Mouse (Mus musculus): ENCODE measurements at regions not wholly inside any gene's neighbourhood (a gene's known extent, or its start where the extent isn't known, plus 50 kb on each side); places are given as distances from the start of the nearest gene placed in this dataset.

DNA sequence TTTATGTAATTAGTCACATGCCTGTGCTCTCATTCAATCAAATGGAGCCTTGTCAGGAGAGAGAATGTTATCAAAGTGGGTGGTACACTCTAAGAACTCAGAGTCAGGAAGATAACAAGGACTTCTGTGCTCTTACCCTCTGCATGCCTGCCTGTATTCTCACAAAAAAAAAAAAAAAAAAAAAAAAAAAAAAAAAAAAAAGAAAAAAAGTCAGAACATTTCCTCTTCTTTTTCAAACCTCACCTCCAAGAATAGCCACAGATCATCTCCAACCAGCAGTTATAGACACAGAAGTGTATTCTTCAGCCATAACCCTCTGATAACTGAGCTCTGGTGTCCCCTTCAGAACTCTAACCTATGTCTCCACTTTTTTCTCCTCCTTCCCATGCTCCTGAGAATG is 77.5 kb downstream of the Abo start:
- DNase-seq (ENCODE audit: low read depth in 1 of 2, low spot score in 2 of 2): no peak

DNA sequence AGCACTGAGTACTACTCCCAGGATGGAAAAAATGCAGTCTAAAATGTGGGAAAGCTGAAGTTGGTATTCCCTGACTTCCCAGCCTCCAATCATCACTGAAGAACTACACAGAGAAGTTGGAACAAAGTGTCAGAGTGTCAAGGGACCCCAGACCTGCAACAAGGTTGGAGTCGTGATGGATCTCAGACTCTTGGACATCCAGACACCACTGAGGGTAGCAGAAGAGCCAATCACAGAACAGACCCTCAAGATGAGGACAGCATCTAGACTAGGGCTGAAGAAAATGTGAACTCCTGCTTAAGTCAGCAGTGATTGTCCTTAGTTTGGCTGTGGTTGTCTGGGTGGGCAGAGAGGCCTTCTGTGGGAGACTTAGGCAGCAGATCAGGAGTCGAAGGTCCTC is 87.8 kb downstream of the Abo start:
- no peak for DNase-seq (ENCODE audit: low read depth in 1 of 2, low spot score in 2 of 2)

GRCm38 (mm10) chr2:26753357-26753756 is 82.3 kb upstream of the Lcn4 start:
- DNase-seq (ENCODE audit: low read depth in 1 of 2, low spot score in 2 of 2): no peak

GRCm38 (mm10) chr2:26751916-26752315 is 80.8 kb upstream of the Lcn4 start:
- no peak for DNase-seq (ENCODE audit: low read depth in 1 of 2, low spot score in 2 of 2)

- peak; percentile 7 to 57 for DNase-seq (ENCODE audit: low read depth in 1 of 2, low spot score in 2 of 2)
These were observed 73.3 kb upstream of the Lcn4 start for GRCm38 (mm10) chr2:26744341-26744740.

DNA sequence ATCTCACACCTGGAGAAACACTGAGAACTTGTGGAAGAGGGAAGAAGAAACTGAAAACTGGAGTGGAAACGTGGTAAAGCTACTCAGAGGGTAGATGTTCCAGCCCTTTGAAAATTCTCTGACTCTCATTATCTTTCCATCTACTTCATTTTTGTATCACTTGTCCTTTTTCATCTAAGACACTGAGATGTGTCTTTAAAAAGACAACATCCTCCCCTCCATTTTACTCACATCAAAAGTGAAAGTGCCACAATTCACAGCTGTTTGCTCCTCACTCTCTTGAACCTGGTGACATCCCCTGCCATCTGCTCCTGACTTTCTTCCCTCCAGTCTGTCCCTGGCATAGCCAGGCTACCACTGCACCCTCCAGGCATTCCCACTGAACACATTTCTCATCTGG is 67.8 kb upstream of the Lcn4 start:
- no peak for DNase-seq (ENCODE audit: low read depth in 1 of 2, low spot score in 2 of 2)

GRCm38 (mm10) chr2:26737725-26738124 is 66.6 kb upstream of the Lcn4 start:
- no peak for DNase-seq (ENCODE audit: low read depth in 1 of 2, low spot score in 2 of 2)

All from monocyte, adult 2 months (primary cell).